Mouse (Mus musculus) left cerebral cortex, postnatal 36 days (tissue): ENCODE results near the gene Olfr159. TPM values are rescaled to one million over a fixed set of nuclear protein-coding genes. Genes with fewer than 3 reads are reported as not detected.
"Not testable (repeated sequence)": the region's sequence is repeated elsewhere in the genome, so short reads cannot be mapped to it uniquely, and the experiment has no call there.

Source experiments
- DNase-seq, 2 experiments: peaks; one replicate each; pipeline ENCODE4 v3.0.0; 2021 to 2022; ENCODE audit warnings: low spot score in 2 of 2, mixed read lengths in 1 of 2
- intact Hi-C: fragments of 180-260 bp; cut with DNase I; formaldehyde crosslinking; loops from one replicate; pipeline ENCODE4 v1.15.1; 2025
- total RNA-seq, 2 experiments: library from RNA; stranded (reverse); gene quantifications; 2 replicates each; pipeline ENCODE4 v1.2.3; 2021

Gene Olfr159
- total RNA-seq: not detected

- DNase-seq: no peak
- intact Hi-C loops: no loop called here
These were observed at the start of gene Olfr159 for GRCm38 (mm10) chr4:43770909-43771308. TSS of gene Olfr159 (minus strand) at chr4:43771009.

GRCm38 (mm10) chr4:43798936-43799335, 28.1 kb upstream of the Olfr159 start:
- intact Hi-C loops: no loop called here
- no peak for DNase-seq

- intact Hi-C loops, DNase-seq: not testable (repeated sequence)
These were observed 25.0 kb upstream of the Olfr159 start for GRCm38 (mm10) chr4:43795844-43796243.

- intact Hi-C loops: no loop called here
These were observed 24.5 kb upstream of the Olfr159 start for GRCm38 (mm10) chr4:43795296-43795695.

GRCm38 (mm10) chr4:43772304-43772703, 1.5 kb upstream of the Olfr159 start:
- intact Hi-C loops: no loop called here
- no peak for DNase-seq

More at GRCm38 (mm10) chr4:43795296-43795695, 24.5 kb upstream of the Olfr159 start:
- no peak for DNase-seq

GRCm38 (mm10) chr4:43771626-43772025, 817 bp upstream of the Olfr159 start:
- no peak for DNase-seq
- intact Hi-C loops: no loop called here

GRCm38 (mm10) chr4:43769374-43769773, 1.4 kb downstream of the Olfr159 start:
- intact Hi-C loops: loop anchor here (10.0 kb wide), 1 partner anchor 215 kb away; the partner anchor contains the start of gene Ccin

GRCm38 (mm10) chr4:43768341-43768740, 2.5 kb downstream of the Olfr159 start:
- no peak for DNase-seq
- intact Hi-C loops: loop anchor here (10.0 kb wide), 1 partner anchor 216 kb away; the partner anchor contains the start of gene Ccin

More at GRCm38 (mm10) chr4:43769374-43769773, 1.4 kb downstream of the Olfr159 start:
- no peak for DNase-seq

GRCm38 (mm10) chr4:43763410-43763809, 7.4 kb downstream of the Olfr159 start:
- intact Hi-C loops: loop anchor here (1.0 to 10.0 kb wide), 2 partner anchors 94 to 221 kb away; partner anchors contain the start of gene Ccin
- DNase-seq: peak; percentile 26 to 58

- no peak for DNase-seq
- intact Hi-C loops: loop anchor here (10.0 kb wide), 1 partner anchor 223 kb away; the partner anchor contains the start of gene Ccin
These were observed 9.5 kb downstream of the Olfr159 start for GRCm38 (mm10) chr4:43761336-43761735.

- intact Hi-C loops: loop anchor here (10.0 kb wide), 1 partner anchor 224 kb away; the partner anchor contains the start of gene Ccin
- peak in 1 of 2 experiments; percentile 4 for DNase-seq
These were observed 10.3 kb downstream of the Olfr159 start for GRCm38 (mm10) chr4:43760460-43760859.

GRCm38 (mm10) chr4:43759571-43760418, 11.0 kb downstream of the Olfr159 start:
- DNase-seq: peak in 1 of 2 experiments; percentile 4
- intact Hi-C loops: loop anchor here (10.0 kb wide), 1 partner anchor 225 kb away; the partner anchor contains the start of gene Ccin

GRCm38 (mm10) chr4:43757213-43757612, 13.6 kb downstream of the Olfr159 start:
- DNase-seq: no peak
- intact Hi-C loops: no loop called here

- intact Hi-C loops: loop anchor here (5.0 kb wide), 1 partner anchor 117 kb away; no protein-coding TSS in a partner anchor
- no peak for DNase-seq
These were observed 25.6 kb downstream of the Olfr159 start for GRCm38 (mm10) chr4:43745187-43745586.

- no peak for DNase-seq
- intact Hi-C loops: no loop called here
These were observed 27.7 kb downstream of the Olfr159 start for GRCm38 (mm10) chr4:43743099-43743498.

- intact Hi-C loops: no loop called here
- no peak for DNase-seq
These were observed 28.2 kb downstream of the Olfr159 start for GRCm38 (mm10) chr4:43742637-43743036.

- DNase-seq: no peak
- intact Hi-C loops: no loop called here
These were observed 29.3 kb downstream of the Olfr159 start for GRCm38 (mm10) chr4:43741526-43741925.

- DNase-seq: no peak
- intact Hi-C loops: no loop called here
These were observed 31.7 kb downstream of the Olfr159 start for GRCm38 (mm10) chr4:43738989-43739674.

- DNase-seq: no peak
- intact Hi-C loops: no loop called here
These were observed 33.7 kb downstream of the Olfr159 start for GRCm38 (mm10) chr4:43737144-43737543.

GRCm38 (mm10) chr4:43733186-43733585, 37.6 kb downstream of the Olfr159 start:
- intact Hi-C loops: no loop called here
- DNase-seq: no peak
